Mouse (Mus musculus) granulocyte monocyte progenitor cell, adult 5-6 weeks (primary cell): ENCODE measurements around the gene Btg2. TPM values are rescaled to one million over a fixed set of nuclear protein-coding genes. Genes with fewer than 3 reads are reported as not detected.

Source experiments
- ATAC-seq: replicated peaks from 2 replicates; pipeline ENCODE4 v1.8.0; 2016; ENCODE audit warnings: mild to moderate bottlenecking, moderate TSS enrichment, inconsistent platforms; ENCODE audit not compliant: poor library complexity, severe bottlenecking
- total RNA-seq, 2 experiments: library from RNA; stranded (forward) in 1 of 2; stranded (reverse) in 1 of 2; fragments of 200-712, 200-1000 nt in 1 of 2; fragments of >200 nt in 1 of 2; fragmentation: Nextera tagmentation in 1 of 2; gene quantifications; 2 replicates each; pipeline ENCODE4 v1.2.3; 2014 to 2017

Gene Btg2
- total RNA-seq, 2 experiments from 2014 or later = 13.5 to 31.3 TPM

DNA sequence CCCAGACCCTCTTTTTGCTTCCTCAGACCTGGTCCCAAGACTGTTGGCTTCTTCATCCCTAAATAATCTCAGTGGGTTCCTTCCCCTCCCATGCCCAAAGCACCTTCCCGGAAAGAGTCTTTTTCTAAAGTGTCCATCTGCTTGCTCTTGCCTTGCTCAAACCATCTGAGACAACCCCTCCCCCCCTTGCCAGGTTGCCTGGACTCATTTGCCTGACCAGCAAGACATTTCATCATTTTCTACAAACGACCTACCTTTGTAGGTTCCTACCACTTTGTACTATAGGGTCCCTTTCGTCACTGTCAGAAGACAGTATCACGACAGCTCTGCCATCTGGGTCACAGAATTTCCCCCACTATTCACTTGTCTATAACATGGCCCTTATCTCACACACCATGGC lies 1.5 kb upstream of the Btg2 start:
- ATAC-seq = no peak

DNA sequence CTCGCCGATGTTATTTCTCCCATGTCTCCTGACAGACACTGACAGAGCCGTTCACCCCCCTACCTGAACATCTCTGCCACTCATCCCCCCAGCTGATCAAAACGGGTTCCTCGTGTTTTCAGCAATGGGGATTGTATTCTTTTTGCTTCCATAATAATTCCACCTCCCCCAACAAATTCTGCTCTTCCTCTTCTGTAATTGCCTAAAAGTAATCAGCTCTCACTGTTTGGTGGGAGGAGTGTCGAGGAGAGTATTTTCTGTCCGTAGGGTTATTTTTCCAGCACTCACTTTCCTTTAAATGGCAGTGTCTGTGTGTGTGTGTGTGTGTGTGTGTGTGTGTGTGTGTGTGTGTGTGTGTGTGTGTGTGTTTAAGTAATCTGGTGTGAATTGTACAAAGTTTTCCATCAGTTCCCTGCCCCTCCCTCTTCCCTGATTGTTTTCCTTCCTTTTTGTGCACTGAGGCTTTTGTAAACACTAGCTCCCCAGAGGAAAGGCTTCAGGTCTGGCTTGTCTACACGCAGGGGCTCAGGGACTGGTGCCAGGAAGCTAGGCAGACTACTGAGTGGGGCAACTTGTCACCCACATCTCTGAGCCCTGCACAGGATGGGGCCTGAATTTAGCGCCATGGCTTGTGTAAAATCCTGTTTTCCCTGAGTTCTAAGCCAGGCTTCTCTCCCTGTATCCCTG lies 700 bp upstream of the Btg2 start:
- ATAC-seq = no peak

DNA sequence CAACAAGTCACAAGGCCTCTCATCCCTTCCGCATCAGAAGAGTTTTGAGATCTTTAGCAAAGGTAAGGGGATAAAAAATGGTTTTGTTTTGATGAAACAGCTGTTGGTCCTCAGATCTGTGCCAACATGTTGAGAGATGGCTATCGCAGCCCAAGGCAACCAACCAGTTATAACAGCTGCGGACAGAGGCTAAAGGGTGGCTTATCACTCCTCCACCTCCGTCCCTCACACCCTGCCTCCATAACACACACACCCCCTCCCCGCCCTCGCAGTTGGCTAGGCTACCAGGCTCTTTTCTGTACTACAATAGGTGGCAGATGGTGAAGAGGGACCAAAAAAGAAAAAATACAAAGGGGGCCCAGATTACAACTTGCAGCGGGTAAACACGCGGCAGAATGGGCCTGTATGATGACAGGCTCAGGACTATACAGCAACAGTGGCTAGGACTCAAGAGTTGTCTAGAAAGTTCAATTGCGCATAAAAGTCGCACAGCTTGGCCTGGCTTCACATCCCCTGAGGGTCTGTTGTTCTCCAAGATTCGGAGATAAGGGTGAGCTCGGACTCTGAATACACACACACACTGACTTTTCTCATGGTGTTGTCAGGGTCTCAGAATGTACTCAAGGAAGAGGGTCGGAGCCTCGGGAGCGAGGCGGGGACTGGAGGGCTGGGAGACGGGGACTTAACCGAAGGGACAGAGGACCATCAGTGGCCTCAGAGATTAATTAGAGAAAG lies 692 bp downstream of the Btg2 start:
- 0 out of 2 replicates have a peak, but pooled peaks have one; percentile 0 for ATAC-seq

DNA sequence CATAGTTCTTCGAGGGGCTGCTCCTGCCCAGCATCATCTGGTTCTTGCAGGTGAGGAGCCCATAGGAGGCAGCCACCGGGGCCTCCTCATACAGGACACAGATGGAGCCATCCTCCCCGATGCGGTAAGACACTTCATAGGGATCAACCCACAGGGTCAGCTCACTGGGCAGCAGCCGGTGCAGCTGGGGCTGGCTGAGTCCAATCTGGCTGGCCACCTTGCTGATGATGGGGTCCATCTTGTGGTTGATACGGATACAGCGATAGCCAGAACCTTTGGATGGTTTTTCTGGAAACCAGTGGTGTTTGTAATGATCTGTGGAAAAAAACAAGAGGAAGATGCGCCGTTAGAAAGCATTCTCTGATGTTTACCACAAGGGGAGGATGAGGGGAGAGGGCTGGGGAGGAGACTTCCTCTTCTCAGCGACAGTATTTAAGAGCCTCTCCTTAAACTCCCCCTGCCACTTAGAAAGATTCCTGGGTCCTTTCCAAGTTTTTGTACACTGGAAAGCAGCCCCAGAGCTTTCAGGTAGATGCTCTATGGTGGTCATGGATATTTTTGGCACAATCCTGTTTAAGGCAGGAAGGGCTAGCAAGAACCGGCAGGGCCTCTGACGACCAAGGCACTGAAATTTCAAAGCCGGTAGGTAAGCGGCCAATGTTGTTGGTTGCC lies 1.4 kb downstream of the Btg2 start:
- ATAC-seq = peak; percentile 25

DNA sequence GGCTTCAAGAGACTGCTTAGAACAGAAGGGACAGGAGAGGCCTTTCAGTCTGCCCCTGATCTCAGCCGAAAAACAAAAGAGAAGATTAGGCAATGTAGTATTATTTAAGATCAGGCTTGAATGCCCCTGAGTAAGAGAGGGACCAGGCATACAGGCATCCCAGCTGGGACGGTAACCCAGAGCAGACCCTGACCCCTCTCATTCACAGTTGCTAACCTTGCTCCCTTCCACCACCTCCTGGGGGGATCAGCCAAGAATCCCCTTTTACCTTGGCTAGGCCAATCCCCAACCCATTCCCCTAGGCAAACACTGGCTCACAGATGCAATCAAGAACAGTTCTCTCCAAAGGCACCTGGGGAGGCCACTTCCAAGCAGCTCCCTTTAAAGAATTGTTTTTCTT lies 2.1 kb downstream of the Btg2 start:
- no peak for ATAC-seq

DNA sequence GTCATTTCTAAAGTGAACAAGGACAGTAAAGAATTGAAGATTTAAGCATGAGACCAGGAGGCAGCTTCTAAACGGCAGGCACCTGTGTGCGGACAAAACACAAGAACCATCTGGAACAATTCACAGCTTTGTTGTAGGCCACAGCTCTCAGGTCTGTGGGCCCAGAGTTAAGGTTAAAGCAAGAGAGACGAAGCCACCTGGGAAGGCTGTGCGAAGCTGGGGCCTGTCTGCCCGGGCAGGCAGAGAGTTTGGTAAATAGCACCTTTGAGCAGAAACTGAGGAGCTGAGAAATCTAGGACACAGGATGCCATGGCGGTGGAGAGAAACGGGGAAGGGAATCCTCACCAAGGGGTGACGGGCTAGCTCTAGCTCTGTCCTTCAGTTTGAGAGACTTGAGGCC lies 3.4 kb downstream of the Btg2 start:
- no peak for ATAC-seq

DNA sequence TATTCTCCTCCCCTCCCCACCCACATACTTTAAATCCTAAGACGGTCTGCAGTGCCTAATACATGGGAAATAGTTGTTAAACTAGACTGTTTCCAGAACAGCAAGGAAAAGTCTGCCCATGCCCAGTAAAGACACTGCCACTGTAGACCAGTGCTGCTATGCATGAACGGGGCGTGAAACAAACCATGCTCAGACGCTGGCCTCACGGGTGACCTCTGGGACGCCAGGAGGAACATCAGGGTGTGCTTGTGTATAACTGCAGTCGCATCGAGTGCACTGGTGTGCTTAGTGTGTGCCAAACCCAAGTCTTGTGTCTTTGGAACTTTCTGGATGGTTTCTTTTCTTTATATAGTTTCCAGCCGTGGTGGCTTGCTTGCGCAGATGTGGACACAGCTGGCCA lies 4.3 kb downstream of the Btg2 start:
- ATAC-seq = no peak

DNA sequence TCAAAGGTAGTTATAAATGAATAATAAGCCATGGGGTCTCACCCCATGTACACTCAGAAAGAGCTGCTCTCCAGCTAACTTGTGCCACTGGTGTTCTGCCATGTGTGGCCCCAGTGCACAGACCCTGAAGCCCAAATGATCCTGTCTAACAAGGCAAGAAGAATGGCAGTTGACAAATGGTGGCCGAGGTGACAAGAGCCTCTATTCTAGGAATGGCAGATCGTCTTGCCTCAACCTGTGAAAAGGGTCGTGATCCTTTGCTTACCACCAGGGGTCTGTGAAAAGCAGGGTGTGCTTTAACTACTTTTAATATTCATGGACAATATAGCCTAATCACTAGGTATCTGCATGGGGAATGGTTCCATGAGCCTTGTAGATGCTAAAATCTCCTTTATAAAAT lies 4.7 kb downstream of the Btg2 start:
- ATAC-seq = no peak

DNA sequence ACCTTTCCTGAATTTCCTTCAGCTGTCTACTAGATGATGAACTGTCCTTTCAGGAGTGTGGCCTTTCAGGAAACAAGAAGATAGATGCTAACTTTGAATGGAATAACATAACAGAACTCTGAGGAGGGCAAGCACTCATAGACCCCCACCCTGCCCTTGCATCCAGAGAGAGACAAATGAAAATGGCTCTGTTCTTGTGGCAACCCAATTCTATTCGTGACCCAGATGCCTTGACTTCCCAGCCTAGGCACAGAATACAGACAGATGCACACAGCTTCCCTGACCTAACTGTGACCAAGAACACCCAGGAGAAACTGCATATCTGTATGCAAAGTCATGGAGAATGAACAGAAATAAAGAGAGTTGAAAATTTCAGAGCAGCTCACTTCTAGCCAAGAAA lies 5.3 kb downstream of the Btg2 start:
- ATAC-seq = no peak

DNA sequence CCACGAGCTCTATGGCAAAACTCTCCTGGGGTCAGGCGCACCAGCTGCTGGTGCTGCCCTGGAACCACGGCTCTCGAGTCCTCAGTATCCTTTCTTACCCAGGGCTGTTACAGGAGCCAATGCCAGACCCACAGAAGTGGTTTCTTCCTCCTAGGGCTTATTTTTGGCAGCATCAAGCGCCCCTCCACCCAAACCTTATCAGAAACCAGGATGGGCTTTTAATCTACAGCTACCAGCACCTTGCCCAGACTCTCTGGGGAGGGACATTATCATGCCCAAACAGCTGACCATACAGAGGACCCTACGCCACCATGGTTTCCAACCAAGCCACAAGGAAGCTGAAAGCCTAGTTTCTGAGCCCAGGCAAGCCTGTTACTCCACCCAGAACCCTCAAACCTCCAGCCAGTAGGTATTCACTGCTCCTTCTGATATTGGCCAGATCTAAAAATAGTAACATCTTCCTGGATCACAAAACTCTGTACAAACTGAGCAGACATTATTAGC lies 5.8 kb downstream of the Btg2 start:
- no peak for ATAC-seq

DNA sequence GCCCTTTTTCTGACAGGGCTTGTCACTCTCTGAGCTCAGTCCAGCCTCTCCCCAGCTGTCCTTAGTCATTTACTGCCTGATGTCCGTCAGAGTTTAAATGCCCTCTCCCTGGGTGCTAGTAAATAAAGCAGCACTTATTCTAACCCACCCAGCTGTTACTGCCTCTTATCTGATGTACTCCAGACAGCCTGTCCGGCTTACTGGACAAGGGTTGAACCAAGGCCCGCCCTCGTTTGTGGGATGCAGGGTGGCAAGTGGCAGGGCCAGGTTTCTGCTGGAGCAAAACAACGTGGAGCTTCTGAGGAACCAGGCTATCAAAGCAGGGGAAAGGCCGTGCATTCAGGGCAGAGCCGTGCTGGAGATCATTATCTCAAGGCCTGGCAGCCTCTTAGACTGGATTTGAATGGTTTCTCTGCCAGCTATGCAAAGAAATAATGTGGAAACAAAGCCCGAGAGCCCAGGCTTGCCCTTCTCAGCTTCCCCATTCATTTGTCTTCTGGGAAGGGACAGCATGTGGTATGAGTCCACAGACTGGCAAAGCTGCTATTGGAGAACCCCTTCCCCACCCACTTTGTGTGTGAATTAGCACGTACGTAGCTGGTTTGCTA lies 7.4 kb downstream of the Btg2 start:
- no peak for ATAC-seq

DNA sequence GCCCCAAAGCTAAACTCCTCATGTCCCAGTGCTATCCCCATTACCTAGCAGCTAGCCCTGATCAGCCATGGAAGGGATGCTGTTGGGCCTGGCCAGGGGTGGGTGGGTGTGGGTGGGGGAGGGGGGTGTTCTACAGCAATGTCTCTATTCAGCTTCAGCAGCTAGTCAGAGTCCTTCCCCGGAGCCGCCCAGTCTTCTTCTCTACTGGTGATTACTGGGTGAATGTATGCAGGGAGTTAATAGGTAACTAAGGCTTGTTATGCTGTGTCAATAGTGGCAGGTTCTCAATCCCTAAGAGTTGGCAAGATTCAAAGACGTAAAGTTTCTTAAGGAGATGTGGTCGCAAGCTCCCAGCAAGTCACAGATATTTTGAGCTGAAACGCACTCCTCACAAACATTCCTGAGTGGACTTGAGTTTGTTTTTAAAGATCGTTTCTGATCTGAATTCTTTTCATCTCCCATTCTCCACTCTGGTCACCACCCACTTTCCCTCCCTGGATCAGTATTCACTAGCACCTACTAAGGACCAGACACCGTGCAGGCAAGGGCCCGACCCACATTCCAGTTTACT lies 8.7 kb downstream of the Btg2 start:
- no peak for ATAC-seq

DNA sequence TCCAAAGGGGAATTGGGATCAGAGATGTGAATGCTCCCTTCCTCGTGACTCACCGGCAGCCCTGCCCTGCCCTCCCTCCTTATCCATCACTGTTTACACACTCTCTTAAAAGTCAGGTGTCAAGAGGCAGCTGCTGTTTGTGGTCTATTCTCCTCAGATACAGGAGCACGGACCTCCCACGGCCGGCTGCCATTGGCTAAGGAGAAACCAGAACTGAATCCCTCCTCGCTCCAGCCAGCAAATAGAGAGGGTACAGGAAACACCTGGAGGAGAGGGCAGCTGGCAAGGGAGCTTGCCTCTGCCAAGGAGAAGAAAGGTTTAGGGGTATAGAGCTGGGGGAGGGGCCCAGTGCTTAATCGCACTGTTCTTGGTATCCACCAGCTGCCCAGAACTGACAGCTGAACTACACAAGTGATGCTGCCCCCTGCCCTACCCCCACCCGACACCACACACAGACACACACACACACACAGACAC lies 11.7 kb downstream of the Btg2 start:
- ATAC-seq = peak; percentile 60

DNA sequence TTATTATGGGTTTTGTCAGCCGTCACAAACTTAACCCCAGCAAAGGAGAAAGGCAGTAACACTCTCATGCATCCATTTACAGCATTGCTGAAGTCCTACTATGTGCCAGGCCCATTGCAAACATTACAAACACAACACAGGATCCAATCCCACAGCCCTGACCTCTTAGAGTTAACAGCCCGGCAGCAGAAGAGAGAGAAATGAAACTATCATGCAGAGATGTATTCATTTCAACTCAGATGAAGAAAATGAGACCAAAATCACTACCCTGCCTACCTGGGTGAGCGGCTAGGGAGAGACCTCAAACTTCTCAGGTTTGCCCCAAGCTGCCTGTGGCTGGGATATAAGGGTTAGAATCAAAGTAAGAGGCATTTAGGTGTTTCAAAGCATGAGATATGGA lies 12.4 kb downstream of the Btg2 start:
- no peak for ATAC-seq

DNA sequence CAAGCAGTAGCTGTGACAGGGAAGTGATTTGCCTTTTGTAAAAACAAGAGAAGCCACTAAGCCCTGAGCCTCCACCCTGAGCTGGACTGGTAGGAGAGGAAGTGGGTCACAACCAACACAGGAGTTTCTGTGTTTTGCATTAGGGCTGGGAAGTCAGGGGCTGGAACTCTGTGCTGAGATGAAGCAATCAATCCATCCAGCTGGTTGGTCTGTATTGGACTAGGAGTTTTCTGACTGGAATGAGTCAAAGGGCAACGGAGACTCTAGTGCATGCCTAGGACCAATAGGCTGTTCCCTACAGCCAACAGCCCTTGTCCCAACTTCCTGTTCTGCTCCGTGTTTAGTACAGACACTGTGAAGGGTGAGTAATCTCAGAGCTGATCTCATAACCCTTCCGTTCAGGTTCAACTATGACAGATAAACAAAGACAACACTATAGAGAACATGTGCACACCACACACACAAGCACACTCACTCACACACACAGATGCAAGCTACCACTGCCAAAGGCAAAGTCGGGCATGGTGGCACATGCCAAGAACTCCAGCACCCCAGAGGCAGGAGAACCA lies 13.6 kb downstream of the Btg2 start:
- ATAC-seq = peak; percentile 60

DNA sequence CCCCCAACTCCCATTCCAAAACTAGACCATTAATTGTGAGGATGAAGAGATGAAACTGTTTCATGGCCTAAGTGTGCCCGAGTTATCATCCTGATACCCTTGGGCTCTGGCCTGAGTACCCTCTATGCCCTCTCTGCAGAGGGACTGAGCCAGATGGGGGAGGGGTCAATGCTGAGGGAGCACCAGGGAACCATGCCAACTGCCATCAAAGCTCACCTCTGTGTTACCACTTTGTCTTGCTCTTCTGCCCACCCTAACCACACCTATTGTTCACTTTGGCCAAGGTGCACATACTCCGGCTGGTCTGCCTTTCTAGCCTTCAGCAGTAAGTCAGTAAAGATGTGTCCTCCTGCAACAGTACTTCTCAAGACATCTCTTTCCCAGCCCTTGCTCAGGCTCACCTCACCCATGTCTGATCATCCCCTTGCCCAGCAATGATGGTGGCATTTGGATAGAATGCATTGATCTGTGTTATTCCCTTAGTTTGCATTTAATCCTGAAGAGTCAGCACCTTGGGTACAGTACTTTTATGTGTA lies 14.6 kb downstream of the Btg2 start:
- ATAC-seq = no peak

DNA sequence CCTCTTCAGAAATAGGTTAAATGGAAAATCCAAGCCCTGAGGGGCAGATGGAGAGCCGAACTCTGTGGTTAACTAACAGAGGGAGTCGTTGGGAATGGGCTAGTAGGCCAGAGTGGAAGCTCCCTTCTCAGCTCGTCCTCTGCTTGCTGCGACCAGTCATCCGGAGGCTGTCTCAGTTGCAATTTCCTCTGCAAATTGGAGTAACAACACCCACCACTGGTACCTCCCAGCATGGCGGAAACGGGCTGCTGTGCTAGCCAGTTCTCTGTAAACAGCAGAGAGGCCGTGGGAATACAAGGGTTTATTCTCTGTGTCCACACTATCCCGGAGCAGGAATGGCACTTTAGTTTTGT lies 15.2 kb downstream of the Btg2 start:
- ATAC-seq = no peak

DNA sequence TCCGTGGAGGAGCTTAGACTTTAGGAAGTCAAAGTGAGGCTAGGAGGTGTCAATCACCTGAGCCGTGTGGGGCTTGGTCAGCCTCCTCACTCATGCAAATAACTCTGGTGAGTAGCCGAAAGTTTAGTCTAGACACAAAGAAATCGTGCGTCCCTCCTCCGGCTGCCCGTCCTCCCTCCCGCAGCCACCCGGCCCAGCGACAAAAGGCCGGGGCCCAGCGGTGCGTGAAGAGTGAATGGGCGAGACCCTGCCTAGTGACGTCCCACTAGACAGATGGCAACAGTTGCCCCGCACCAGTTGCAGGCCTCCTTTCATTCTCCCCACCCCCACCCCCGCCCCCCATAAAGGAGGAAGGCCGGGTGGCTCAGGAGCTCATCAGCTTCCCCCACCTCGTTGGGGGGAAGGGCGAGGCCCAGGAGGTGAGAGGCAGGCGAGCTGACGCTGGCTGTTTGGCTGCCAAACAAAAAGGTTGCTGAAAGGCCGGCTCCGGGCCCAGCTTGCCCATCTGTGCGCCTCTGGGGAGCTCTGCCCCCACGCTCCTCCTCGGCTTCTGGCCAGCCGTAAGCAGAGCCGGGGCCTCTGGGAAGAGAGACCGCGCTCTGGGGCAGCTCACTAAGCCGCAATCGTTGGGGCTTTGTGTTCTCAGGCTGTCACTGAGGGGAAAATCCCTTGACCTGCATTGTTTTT lies 15.7 kb downstream of the Btg2 start:
- ATAC-seq = no peak

DNA sequence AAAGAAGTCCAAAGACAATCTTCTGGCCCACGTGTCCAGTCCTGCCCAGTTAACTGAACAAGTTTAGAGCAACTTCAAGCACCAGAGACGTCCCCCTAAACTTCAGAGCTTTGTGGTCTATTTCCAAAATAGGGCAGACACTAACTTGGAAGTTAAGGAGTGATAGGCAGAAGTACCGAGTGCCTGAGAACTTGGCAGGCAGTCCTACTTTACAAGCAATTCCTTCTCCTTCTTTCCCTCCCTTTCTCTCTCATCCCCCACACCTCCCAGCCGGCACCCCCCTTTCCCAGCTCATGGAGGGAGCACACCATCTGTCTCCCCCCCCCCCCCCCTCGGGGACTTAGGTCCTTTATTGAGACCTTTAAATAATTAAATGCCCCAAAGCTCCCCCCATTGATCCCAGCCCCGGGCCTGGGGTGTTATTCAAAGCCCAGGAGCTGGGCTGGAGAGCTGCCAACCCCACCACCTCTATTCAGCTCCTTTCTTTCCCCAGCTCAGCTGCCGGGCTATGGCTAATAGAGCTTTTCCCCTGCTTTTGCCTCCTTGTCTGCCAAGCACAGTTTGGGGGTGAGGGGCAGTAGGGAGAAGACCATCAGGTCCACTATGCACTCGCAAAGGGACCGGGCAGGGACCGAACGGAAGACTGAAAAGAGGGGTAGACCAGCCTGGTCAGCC lies 16.4 kb downstream of the Btg2 start:
- ATAC-seq = no peak
